Mouse (Mus musculus): ENCODE data around the gene Nolc1. TPM values are rescaled to one million over a fixed set of nuclear protein-coding genes. Genes with fewer than 3 reads are reported as not detected.

The Nolc1 gene
- polyA plus RNA-seq, 1 experiment from 2014 or later = 147 TPM

GRCm38 (mm10) chr19:46044993-46045695 is 30.5 kb upstream of the Nolc1 start, which contains the start of gene Ldb1:
Gene Ldb1 (minus strand): TSS chr19:46045214.
- ATAC-seq = peak; percentile 68
- Histone ChIP-seq H3K9ac (peak within 1 kb of the TSS; percentile 95), H3K4me2 (peak within 1 kb of the TSS; percentile 99), H3K36me3 (no peaks in the 10 kb centered on the region), H3K9me3 (replicated peaks) (no peaks in the 10 kb centered on the region), H3K27me3 (replicated peaks) (peaks cover 13% of the 10 kb centered on the region), H3K4me3 (peak within 1 kb of the TSS; percentile 89), H3K4me1 (peaks cover 65% of the 10 kb centered on the region), H3K27ac (peak within 1 kb of the TSS; percentile 95)
- WGBS (ENCODE audit: insufficient replicate concordance) = 1% methylated on average over 82 of the region's 84 CpGs

GRCm38 (mm10) chr19:46045696-46046311 is 29.9 kb upstream of the Nolc1 start:
- ATAC-seq = peak; percentile 9
- H3K27ac ChIP-seq = peak overlapping the region; percentile 95

GRCm38 (mm10) chr19:46046621-46047025 is 29.0 kb upstream of the Nolc1 start:
- no peaks in the 10 kb centered on the region for H3K36me3 ChIP-seq
- peak overlapping the region; percentile 95; the same call in 1 of the 2 replicates for H3K27ac ChIP-seq
- ATAC-seq = no peak
- 5% methylated on average over 10 of the region's 10 CpGs for WGBS (ENCODE audit: insufficient replicate concordance)
- peaks cover 56% of the 10 kb centered on the region for H3K4me1 ChIP-seq
- H3K9me3 ChIP-seq (replicated peaks) = no peaks in the 10 kb centered on the region
- H3K27me3 ChIP-seq (replicated peaks) = peaks cover 13% of the 10 kb centered on the region
- no peak overlapping the region for H3K4me3 ChIP-seq
- H3K9ac ChIP-seq = no peak overlapping the region
- H3K4me2 ChIP-seq = peak overlapping the region; percentile 99; the same call in 1 of the 2 replicates

More at GRCm38 (mm10) chr19:46045696-46046311, 29.9 kb upstream of the Nolc1 start:
- H3K27me3 ChIP-seq (replicated peaks) = peaks cover 13% of the 10 kb centered on the region
- WGBS (ENCODE audit: insufficient replicate concordance) = 3% methylated on average over 7 of the region's 7 CpGs
- peak overlapping the region; percentile 89 for H3K4me3 ChIP-seq
- H3K4me1 ChIP-seq = peaks cover 64% of the 10 kb centered on the region
- no peaks in the 10 kb centered on the region for H3K36me3 ChIP-seq
- no peaks in the 10 kb centered on the region for H3K9me3 ChIP-seq (replicated peaks)
- peak overlapping the region; percentile 99 for H3K4me2 ChIP-seq
- H3K9ac ChIP-seq = peak overlapping the region; percentile 95

- H3K4me3 ChIP-seq = no peak overlapping the region
- 70% methylated on average over 2 of the region's 2 CpGs for WGBS (ENCODE audit: insufficient replicate concordance)
- ATAC-seq = no peak
- H3K9ac ChIP-seq = no peak overlapping the region
- H3K36me3 ChIP-seq = no peaks in the 10 kb centered on the region
- no peaks in the 10 kb centered on the region for H3K9me3 ChIP-seq (replicated peaks)
- no peak overlapping the region for H3K27ac ChIP-seq
- peaks cover 13% of the 10 kb centered on the region for H3K27me3 ChIP-seq (replicated peaks)
- H3K4me1 ChIP-seq = peaks cover 48% of the 10 kb centered on the region
- H3K4me2 ChIP-seq = no peak overlapping the region
Measured at GRCm38 (mm10) chr19:46047426-46047825, 28.2 kb upstream of the Nolc1 start.

DNA sequence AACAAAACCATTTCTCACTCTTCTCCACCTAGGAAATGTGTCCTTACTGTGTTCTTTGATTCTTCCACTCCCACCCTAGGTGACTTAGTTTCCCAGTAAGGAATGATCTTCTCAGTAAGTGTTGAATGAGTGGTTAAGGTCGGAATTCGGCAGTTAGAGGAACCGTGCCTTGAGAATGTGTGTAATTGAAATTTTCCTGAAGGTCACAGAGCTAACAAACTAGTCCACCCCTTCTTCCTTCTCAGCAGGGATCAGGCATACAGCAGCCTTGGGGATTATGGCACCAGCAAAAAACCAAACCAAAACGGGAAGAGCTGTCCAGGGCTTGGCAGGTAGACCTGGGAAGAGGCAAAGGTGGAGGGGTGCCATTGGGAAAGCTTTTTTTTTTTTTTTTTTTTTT is 26.5 kb upstream of the Nolc1 start:
- no peak overlapping the region for H3K4me2 ChIP-seq
- H3K4me3 ChIP-seq = no peak overlapping the region
- no peak overlapping the region for H3K9ac ChIP-seq
- peaks cover 37% of the 10 kb centered on the region for H3K4me1 ChIP-seq
- WGBS (ENCODE audit: insufficient replicate concordance) = 57% methylated on average over 4 of the region's 4 CpGs
- H3K9me3 ChIP-seq (replicated peaks) = no peaks in the 10 kb centered on the region
- H3K27ac ChIP-seq = no peak overlapping the region
- H3K36me3 ChIP-seq = no peaks in the 10 kb centered on the region
- no peak for ATAC-seq
- H3K27me3 ChIP-seq (replicated peaks) = peaks cover 13% of the 10 kb centered on the region

DNA sequence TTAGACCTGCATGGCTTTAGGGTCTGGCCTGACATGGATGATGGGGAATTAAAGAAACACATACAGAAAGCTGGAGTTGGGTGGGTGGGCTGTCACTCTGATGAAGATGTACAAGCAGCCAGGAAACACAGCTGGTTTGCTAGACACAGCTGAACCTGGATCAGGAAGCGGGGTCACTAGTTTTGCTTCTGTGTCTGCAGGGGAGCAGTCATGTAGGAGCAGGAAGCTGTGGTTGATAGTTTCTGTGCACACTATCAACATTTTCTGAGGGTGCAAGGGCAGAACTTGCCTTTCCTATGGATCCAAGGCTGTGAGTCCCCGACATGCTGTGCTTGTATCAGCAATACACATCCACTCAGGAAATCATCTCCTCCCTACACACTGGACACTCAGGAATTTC is 25.2 kb upstream of the Nolc1 start:
- Histone ChIP-seq H3K4me1 (peaks cover 29% of the 10 kb centered on the region), H3K9ac (no peak overlapping the region), H3K4me3 (no peak overlapping the region), H3K27ac (no peak overlapping the region), H3K4me2 (no peak overlapping the region), H3K9me3 (replicated peaks) (no peaks in the 10 kb centered on the region), H3K36me3 (no peaks in the 10 kb centered on the region), H3K27me3 (replicated peaks) (peaks cover 9% of the 10 kb centered on the region)
- no peak for ATAC-seq
- WGBS (ENCODE audit: insufficient replicate concordance) = 26% methylated on average over 2 of the region's 2 CpGs

DNA sequence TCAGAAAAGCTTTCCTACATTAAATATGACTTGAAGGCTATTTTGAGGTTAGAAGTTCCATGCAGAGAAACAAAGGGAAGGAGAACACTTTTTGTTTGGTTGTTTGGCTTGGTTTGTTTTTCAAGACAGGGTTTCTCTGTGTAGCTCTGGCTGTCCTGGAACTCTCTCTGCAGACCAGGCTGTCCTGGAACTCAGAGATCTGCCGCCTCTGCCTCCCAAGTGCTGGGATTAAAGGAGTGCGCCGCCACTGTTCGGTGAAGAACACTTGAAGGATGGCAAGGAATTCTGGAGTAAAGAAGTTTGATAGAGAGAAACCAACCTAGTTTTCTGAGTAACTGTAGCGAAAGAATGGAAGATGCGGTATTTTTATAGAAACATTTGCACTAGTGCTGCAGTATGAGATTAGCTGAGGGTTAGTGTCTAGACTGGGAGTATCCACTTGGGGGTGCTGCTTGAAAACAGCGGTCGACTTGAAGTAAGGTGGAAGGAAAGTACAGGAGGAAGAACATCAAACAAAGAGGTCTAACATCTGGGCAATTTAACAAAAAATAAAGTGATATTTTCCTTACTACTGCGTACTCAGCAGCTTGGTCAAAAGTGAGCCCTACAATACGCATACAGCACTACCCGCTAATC is 19.8 kb upstream of the Nolc1 start:
- peak overlapping the region; percentile 92 for H3K9ac ChIP-seq
- no peaks in the 10 kb centered on the region for H3K27me3 ChIP-seq (replicated peaks)
- peaks cover 50% of the 10 kb centered on the region for H3K4me1 ChIP-seq
- H3K9me3 ChIP-seq (replicated peaks) = no peaks in the 10 kb centered on the region
- WGBS (ENCODE audit: insufficient replicate concordance) = 3% methylated on average over 11 of the region's 11 CpGs
- peak overlapping the region; percentile 98 for H3K4me2 ChIP-seq
- peak overlapping the region; percentile 96 for H3K4me3 ChIP-seq
- H3K27ac ChIP-seq = peak overlapping the region; percentile 93
- peaks cover 12% of the 10 kb centered on the region for H3K36me3 ChIP-seq
- peak; percentile 80 for ATAC-seq

DNA sequence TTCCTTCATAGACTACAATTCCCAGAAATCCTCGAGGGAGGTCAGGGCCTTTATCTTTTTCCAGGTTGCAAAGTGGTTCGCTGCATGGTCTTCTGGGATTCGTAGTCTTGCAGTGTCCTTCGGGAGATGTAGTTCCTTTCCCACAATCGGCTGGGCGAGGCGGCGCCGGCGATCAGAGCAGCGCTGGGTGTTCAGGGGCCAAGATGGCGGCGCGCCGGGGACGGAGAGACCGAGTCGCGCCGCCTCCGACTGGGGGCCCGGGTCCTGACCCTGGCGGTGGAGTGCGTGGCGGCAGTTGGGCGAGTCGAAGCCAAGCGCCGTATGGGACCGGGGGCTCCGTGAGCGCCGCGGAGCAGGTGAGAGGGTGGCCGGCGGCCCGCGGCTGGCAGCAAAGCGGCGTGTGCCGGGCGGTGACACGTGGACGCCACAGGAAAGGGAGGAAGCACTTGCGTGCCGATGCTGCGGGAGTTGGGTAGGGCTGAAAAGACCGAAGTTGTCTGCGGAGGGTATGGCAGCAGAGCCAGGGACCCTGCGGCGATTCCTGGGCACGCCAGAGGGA is 19.2 kb upstream of the Nolc1 start:
- peak; percentile 93 for ATAC-seq
- peaks cover 56% of the 10 kb centered on the region for H3K4me1 ChIP-seq
- no peaks in the 10 kb centered on the region for H3K27me3 ChIP-seq (replicated peaks)
- peak overlapping the region; percentile 98 for H3K4me2 ChIP-seq
- H3K4me3 ChIP-seq = peak overlapping the region; percentile 96
- H3K9me3 ChIP-seq (replicated peaks) = no peaks in the 10 kb centered on the region
- peak overlapping the region; percentile 93 for H3K27ac ChIP-seq
- under 1% methylated on average over 51 of the region's 52 CpGs for WGBS (ENCODE audit: insufficient replicate concordance)
- peak overlapping the region; percentile 92 for H3K9ac ChIP-seq
- peaks cover 17% of the 10 kb centered on the region for H3K36me3 ChIP-seq

DNA sequence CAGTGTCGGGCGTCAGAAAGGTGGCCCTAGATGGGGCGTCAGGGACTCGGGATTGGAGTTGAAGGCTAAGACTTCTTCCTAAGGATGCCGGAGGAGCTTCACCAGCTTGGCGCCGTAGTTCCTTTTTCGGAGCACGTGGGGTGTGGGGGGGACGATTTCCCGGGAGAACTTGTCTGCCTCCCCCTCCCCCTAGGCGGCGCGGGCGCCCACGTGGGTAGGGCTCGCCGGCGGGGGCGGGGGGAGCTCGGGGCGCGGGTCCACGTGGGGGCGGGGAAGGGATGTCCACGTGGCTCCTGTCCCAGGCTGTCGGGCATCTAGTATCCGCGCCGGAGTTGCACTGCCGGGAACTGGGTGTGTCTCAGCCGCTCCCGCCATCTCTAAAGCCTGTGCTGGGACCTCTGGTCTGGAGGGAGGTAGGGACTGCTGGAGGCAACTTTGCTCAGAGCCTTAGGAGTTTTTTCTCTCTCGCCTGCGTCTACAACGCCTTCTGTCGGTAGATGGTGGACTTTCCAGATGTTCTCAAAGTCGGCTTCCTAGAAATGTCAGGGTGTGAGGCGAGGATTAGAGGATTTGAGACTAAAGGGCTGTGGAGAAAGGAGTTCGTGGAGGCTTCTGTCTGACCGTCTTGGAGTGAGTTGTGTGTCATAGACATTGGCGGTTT is 18.6 kb upstream of the Nolc1 start:
- H3K4me2 ChIP-seq = peak overlapping the region; percentile 98
- peaks cover 62% of the 10 kb centered on the region for H3K4me1 ChIP-seq
- WGBS (ENCODE audit: insufficient replicate concordance) = 1% methylated on average over 39 of the region's 42 CpGs
- no peaks in the 10 kb centered on the region for H3K9me3 ChIP-seq (replicated peaks)
- no peaks in the 10 kb centered on the region for H3K27me3 ChIP-seq (replicated peaks)
- peak; percentile 70 for ATAC-seq
- H3K36me3 ChIP-seq = peaks cover 23% of the 10 kb centered on the region
- H3K9ac ChIP-seq = peak overlapping the region; percentile 92
- H3K4me3 ChIP-seq = peak overlapping the region; percentile 96
- H3K27ac ChIP-seq = peak overlapping the region; percentile 93

GRCm38 (mm10) chr19:46058466-46058865 is 17.2 kb upstream of the Nolc1 start:
- no peak for ATAC-seq
- Histone ChIP-seq H3K4me1 (peaks cover 59% of the 10 kb centered on the region), H3K36me3 (peaks cover 37% of the 10 kb centered on the region), H3K27ac (peak overlapping the region; percentile 93; the same call in 1 of the 2 replicates), H3K9me3 (replicated peaks) (no peaks in the 10 kb centered on the region), H3K27me3 (replicated peaks) (no peaks in the 10 kb centered on the region), H3K4me3 (peak overlapping the region; percentile 96), H3K4me2 (peak overlapping the region; percentile 98), H3K9ac (no peak overlapping the region)
- WGBS (ENCODE audit: insufficient replicate concordance) = 62% methylated on average over 7 of the region's 7 CpGs

- Histone ChIP-seq H3K4me3 (peak overlapping the region; percentile 31; the same call in 1 of the 2 replicates), H3K9me3 (replicated peaks) (no peaks in the 10 kb centered on the region), H3K27ac (peak overlapping the region; percentile 79), H3K9ac (peak overlapping the region; percentile 62), H3K36me3 (peaks cover 61% of the 10 kb centered on the region), H3K27me3 (replicated peaks) (no peaks in the 10 kb centered on the region), H3K4me1 (peaks cover 52% of the 10 kb centered on the region), H3K4me2 (peak overlapping the region; percentile 66)
- 20% methylated on average over 6 of the region's 6 CpGs for WGBS (ENCODE audit: insufficient replicate concordance)
- no peak for ATAC-seq
Measured at GRCm38 (mm10) chr19:46060845-46061244, 14.8 kb upstream of the Nolc1 start.

All from liver, embryonic 12.5 days (tissue).